Mouse (Mus musculus) stomach, embryonic 16.5 days (tissue): ENCODE measurements around the gene Nr6a1. TPM values are rescaled to one million over a fixed set of nuclear protein-coding genes. Genes with fewer than 3 reads are reported as not detected.

Experiments
- ATAC-seq: fragments of 200-750 bp; cut with Nextera tagmentation; 2 replicates; pipeline ENCODE4 v1.8.0; 2017; ENCODE audit warnings: moderate number of reproducible peaks, moderate TSS enrichment; ENCODE audit not compliant: insufficient read depth, low FRiP score
- H3K27ac ChIP-seq: fragments of 300-500 bp; sonication (generic); 2 replicates; pipeline ENCODE4 v1.5.1; 2014; ENCODE audit warnings: low read length
- H3K27me3 ChIP-seq: fragments of 300-500 bp; sonication (generic); 2 replicates; pipeline ENCODE4 v1.6.1; 2014; ENCODE audit warnings: low read length, control low read depth, mixed read lengths; ENCODE audit not compliant: control insufficient read depth, insufficient read depth
- H3K36me3 ChIP-seq: fragments of 300-500 bp; sonication (generic); 2 replicates; pipeline ENCODE4 v1.6.1; 2014; ENCODE audit warnings: low read length; ENCODE audit not compliant: control insufficient read depth, insufficient read depth
- H3K4me1 ChIP-seq: fragments of 300-500 bp; sonication (generic); 2 replicates; pipeline ENCODE4 v1.6.1; 2014; ENCODE audit warnings: low read length, control low read depth, mixed read lengths; ENCODE audit not compliant: control insufficient read depth, insufficient read depth
- H3K4me2 ChIP-seq: fragments of 300-500 bp; sonication (generic); 2 replicates; pipeline ENCODE4 v1.6.1; 2014; ENCODE audit warnings: low read depth, low read length, mixed read lengths
- H3K4me3 ChIP-seq: fragments of 300-500 bp; sonication (generic); replicated peaks from 2 replicates; pipeline ENCODE4 v1.5.1; 2014; ENCODE audit warnings: mild to moderate bottlenecking, low read length
- H3K9ac ChIP-seq: fragments of 300-500 bp; sonication (generic); 2 replicates; pipeline ENCODE4 v1.6.1; 2014; ENCODE audit warnings: low read length
- H3K9me3 ChIP-seq: fragments of 300-500 bp; sonication (generic); replicated peaks from 2 replicates; pipeline ENCODE4 v1.6.1; 2016; ENCODE audit warnings: low read length, control low read depth; ENCODE audit not compliant: control insufficient read depth
- WGBS: fragments of 180-500 bp; shearing (Covaris S2); extraction: QIAGEN DNeasy Blood & Tissue Kit; methylation state at CpG from one replicate; pipeline ENCODE4 v1.1.7; 2014; 5-methylcytosine and 5-hydroxymethylcytosine counted together
- polyA plus RNA-seq: library from polyadenylated mRNA; unstranded; fragments of >200 nt; fragmentation: Nextera tagmentation; extraction: Ambion mirVana; gene quantifications from 2 replicates; pipeline ENCODE4 v1.2.1, GENCODE M21; 2015

Gene Nr6a1
- polyA plus RNA-seq, 1 experiment from 2014 or later = 1.8 TPM

DNA sequence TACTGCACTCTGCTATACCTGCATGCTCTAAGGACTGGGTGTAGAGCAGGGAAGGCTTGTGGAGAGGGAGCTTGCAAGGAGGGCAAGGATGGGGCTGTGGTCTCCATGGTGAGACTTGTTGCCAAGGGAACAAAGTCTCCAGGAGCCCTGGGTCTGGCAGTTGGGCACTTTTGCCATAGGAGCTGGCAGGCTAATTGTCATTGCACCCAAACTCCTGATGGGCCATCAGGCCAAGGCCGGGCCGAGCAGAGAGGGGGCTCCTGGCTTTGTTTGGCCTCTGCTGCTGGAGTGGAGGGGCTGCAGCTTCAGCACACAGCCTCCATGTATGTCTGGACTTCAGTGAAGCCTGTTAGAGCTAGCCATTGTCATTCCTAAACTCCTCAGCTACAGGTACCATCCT lies 206.8 kb downstream of the Nr6a1 start:
- no peak overlapping the region for H3K9ac ChIP-seq
- no peaks in the 10 kb centered on the region for H3K9me3 ChIP-seq
- no peak overlapping the region for H3K27ac ChIP-seq
- H3K27me3 ChIP-seq = no peaks in the 10 kb centered on the region
- ATAC-seq = no peak
- no peak overlapping the region for H3K4me2 ChIP-seq
- H3K4me1 ChIP-seq = no peaks in the 10 kb centered on the region
- H3K36me3 ChIP-seq = no peaks in the 10 kb centered on the region
- no peak overlapping the region for H3K4me3 ChIP-seq
- 86% methylated on average over 2 of the region's 2 CpGs for WGBS

DNA sequence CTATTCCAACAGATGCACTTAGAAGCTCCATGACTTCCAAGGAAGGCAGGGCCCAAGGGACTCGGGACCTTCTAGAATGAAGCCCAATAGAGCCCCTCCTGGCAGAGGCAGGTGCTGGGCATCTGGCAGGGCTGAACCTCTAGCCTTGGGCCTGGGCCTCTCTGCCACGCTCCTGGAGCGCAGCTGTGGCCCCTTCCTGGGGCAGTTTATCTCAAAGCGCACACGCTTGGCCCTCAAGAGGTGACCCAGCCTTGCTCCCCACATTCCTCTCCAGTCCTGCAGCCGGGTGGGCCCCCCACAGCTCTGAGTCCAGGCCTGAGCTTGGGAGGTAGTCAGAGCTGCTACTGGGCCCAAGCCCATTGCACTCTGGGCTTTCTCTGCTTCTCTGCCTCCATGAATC lies 208.1 kb downstream of the Nr6a1 start:
- H3K27me3 ChIP-seq = peaks cover 1% of the 10 kb centered on the region; the same call in 1 of the 2 replicates
- H3K27ac ChIP-seq = no peak overlapping the region
- 55% methylated on average over 6 of the region's 6 CpGs for WGBS
- no peaks in the 10 kb centered on the region for H3K36me3 ChIP-seq
- H3K9me3 ChIP-seq = no peaks in the 10 kb centered on the region
- no peak for ATAC-seq
- H3K4me2 ChIP-seq = no peak overlapping the region
- H3K4me1 ChIP-seq = no peaks in the 10 kb centered on the region
- H3K4me3 ChIP-seq = no peak overlapping the region
- H3K9ac ChIP-seq = no peak overlapping the region

DNA sequence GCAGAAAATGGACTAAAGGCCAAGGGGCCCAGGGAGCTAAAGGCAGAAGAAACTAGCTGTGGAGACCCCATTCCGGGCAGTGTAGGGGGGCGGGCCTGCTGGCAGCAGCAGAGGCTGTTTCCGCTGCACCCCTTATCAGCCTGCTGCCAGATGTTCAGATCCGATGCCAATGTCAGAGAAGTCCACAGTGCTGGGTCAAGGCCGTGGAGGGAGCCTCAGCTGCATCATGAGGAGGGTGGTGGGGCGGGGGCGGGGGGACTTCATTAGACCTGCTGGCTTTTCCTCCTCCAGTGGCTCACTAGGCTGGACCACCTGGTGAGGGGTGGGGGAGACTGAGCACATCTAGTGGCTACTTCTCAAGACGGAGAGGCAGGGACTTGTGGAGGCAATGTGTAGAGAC lies 208.8 kb downstream of the Nr6a1 start:
- ATAC-seq = no peak
- H3K27ac ChIP-seq = no peak overlapping the region
- 50% methylated on average over 7 of the region's 8 CpGs for WGBS
- H3K27me3 ChIP-seq = peaks cover 8% of the 10 kb centered on the region
- H3K4me2 ChIP-seq = no peak overlapping the region
- H3K36me3 ChIP-seq = no peaks in the 10 kb centered on the region
- no peak overlapping the region for H3K4me3 ChIP-seq
- H3K4me1 ChIP-seq = no peaks in the 10 kb centered on the region
- H3K9me3 ChIP-seq = no peaks in the 10 kb centered on the region
- H3K9ac ChIP-seq = no peak overlapping the region

DNA sequence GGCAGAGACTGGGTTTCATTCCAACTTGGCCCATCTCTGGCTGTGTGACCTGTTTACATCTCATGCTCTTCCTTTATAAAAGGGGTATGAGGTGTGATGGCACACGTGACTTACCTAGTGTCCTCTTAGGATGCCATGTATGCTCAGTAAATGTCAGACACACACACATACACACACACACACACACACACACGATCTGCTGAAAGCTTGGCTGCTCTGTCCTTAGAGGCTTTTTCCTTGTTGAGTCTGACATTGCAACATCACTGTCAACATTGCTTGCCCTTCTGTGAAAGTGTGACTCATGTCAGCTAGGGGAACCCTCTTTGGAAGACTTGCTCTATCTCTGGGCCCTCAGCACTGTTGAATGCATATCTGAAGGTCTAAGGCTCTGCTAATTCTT lies 210.1 kb downstream of the Nr6a1 start:
- Histone ChIP-seq H3K4me1 (no peaks in the 10 kb centered on the region), H3K9ac (no peak overlapping the region), H3K36me3 (no peaks in the 10 kb centered on the region), H3K4me3 (no peak overlapping the region), H3K27ac (no peak overlapping the region), H3K9me3 (no peaks in the 10 kb centered on the region), H3K27me3 (peaks cover 21% of the 10 kb centered on the region), H3K4me2 (no peak overlapping the region)
- ATAC-seq = no peak
- 71% methylated on average over 2 of the region's 2 CpGs for WGBS

DNA sequence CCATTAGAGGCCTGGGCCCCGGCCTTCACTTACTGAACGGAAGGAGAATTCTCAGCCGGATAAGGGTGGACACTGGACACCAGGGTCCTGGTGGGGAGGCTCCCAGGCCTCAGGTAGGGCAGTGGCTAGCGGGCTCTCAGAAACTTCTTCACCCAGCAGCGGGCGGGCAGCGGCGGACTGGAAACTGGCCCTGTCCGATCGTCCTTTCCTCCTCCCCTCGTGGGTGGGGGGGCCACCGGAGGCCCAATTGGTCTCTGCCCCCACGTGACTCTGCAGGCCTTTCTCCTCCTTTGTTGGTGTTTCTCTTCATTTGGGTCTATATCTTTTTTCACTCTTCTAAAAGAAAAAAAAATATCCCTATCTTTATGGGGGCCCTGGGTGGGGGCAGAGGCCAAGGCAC lies 213.2 kb downstream of the Nr6a1 start, which contains the start of gene Nr5a1:
Nr5a1 (minus strand) TSS at position 219 of the 400 bp plus-strand sequence.
- Histone ChIP-seq H3K4me1 (peaks cover 14% of the 10 kb centered on the region), H3K4me3 (no peak within 1 kb of the TSS), H3K27me3 (peaks cover 50% of the 10 kb centered on the region), H3K4me2 (no peak within 1 kb of the TSS), H3K9me3 (no peaks in the 10 kb centered on the region), H3K36me3 (no peaks in the 10 kb centered on the region), H3K27ac (no peak within 1 kb of the TSS), H3K9ac (no peak within 1 kb of the TSS)
- 90% methylated on average over 13 of the region's 13 CpGs for WGBS
- ATAC-seq = no peak

DNA sequence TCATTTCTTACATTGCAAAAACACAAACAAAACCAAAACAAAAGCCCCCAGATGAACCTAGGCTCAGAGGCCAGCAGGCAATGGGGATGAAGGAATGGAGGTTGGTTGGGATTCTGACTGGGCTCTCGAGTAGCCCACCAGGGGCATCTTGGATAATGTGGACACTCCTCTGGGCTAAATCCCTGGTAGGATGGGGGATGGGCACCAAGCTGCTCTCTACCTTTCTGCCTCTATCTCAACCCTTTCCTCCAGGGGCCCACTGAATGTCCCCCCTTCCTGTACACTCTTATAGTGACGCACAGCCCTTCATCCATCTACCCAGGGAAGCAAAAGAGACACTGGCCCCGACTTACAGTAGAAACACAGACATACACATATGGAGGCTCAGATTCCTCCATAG lies 213.9 kb downstream of the Nr6a1 start:
- H3K27me3 ChIP-seq = peaks cover 58% of the 10 kb centered on the region
- no peaks in the 10 kb centered on the region for H3K36me3 ChIP-seq
- WGBS = 82% methylated on average over 3 of the region's 3 CpGs
- H3K9ac ChIP-seq = no peak overlapping the region
- H3K4me1 ChIP-seq = peaks cover 20% of the 10 kb centered on the region
- ATAC-seq = no peak
- H3K9me3 ChIP-seq = no peaks in the 10 kb centered on the region
- H3K4me2 ChIP-seq = no peak overlapping the region
- no peak overlapping the region for H3K27ac ChIP-seq
- no peak overlapping the region for H3K4me3 ChIP-seq

DNA sequence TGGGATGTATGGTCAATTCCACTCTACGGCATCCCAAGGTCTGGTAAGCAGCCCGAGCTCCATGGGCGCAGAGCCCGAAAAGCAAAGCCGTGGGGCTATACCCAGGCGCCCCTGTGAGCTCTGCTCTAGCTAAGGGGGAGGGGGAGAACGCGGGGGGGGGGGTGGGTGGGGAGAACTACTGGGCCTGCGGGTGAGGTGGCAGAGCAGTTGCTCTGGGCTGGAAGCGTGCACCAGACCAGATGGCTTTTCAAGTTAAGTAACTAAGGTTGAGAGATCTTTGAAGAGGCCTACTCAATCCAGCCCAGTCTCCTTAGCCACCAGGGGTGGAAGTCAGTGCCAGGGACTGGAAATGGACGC lies 214.7 kb downstream of the Nr6a1 start:
- H3K27ac ChIP-seq = no peak overlapping the region
- H3K4me2 ChIP-seq = no peak overlapping the region
- no peak overlapping the region for H3K4me3 ChIP-seq
- peaks cover 20% of the 10 kb centered on the region for H3K4me1 ChIP-seq
- H3K9me3 ChIP-seq = no peaks in the 10 kb centered on the region
- peaks cover 66% of the 10 kb centered on the region for H3K27me3 ChIP-seq
- ATAC-seq = no peak
- no peak overlapping the region for H3K9ac ChIP-seq
- H3K36me3 ChIP-seq = no peaks in the 10 kb centered on the region
- WGBS = 37% methylated on average over 11 of the region's 11 CpGs

DNA sequence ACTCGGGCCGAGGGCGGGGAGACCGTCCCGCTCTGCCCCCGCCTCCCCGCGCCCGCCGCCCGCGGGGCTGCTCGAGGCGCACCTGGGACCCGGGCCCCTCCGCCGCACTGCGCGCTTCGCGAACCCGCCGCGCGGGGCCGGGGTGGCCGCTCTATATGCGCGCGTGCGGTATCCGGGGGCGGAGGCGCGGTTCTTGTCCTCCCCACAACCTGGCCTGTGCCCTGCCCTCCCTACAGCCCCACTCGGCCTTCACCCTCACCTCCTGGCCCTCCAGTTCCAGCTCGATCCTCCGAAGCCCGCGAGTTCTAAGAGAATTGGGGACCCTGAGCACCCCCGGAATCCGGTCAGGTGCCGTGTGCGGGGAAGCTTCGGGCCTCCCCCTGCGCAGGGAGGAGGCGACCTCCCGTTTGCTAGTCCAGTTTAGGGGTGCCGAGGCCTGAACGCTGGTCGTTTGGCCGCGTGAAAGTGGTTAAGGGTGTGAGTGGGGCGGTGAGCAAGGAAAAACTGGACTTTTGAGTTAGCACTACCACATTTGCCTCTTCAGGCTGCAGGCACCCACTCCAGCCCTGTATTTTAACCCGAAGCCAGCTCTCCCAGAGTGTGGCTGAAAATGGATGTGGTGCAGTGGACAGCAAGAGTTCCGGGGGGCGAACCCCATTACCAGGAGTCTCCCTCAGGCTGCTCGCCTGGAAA lies 215.3 kb downstream of the Nr6a1 start:
- Histone ChIP-seq H3K27me3 (peaks cover 71% of the 10 kb centered on the region), H3K4me1 (peaks cover 20% of the 10 kb centered on the region), H3K4me2 (peak overlapping the region; percentile 48), H3K27ac (no peak overlapping the region), H3K36me3 (no peaks in the 10 kb centered on the region), H3K9ac (no peak overlapping the region), H3K4me3 (peak overlapping the region; percentile 34), H3K9me3 (no peaks in the 10 kb centered on the region)
- ATAC-seq = no peak
- 8% methylated on average over 58 of the region's 58 CpGs for WGBS

DNA sequence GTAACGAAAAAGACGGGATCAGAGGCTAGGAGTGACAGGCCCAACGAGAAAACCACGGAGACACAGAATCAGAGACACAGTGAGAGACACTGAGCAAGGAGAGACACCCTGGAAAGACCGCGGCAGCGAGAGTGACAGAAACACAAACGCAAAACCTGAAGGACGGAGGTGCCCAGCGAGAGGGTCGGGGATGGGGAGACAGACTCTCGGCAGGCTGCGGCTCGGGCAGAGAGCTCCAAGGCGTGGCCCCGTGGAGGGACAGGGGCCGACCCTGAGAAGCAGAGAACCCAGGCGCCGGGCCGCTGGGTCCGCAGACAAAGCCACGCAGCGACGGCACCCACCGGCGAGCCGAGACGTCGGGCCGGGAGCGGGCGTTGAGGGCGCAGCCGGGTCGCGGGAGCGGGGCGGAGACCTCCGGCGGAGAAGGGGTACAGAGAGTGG lies 216.0 kb downstream of the Nr6a1 start:
- 1% methylated on average over 40 of the region's 40 CpGs for WGBS
- peaks cover 79% of the 10 kb centered on the region for H3K27me3 ChIP-seq

More for the DNA sequence above, 216.0 kb downstream of the Nr6a1 start:
- no peaks in the 10 kb centered on the region for H3K9me3 ChIP-seq
- H3K4me2 ChIP-seq = peak overlapping the region; percentile 48
- H3K36me3 ChIP-seq = no peaks in the 10 kb centered on the region
- no peak overlapping the region for H3K27ac ChIP-seq
- ATAC-seq = no peak
- peak overlapping the region; percentile 34 for H3K4me3 ChIP-seq
- H3K9ac ChIP-seq = no peak overlapping the region
- H3K4me1 ChIP-seq = peaks cover 20% of the 10 kb centered on the region
